Mouse (Mus musculus) CH12F3 (cell line): ENCODE results near the gene Fasl.

Experiments used
- in situ Hi-C: fragments of 300-500 bp; cut with MboI; formaldehyde crosslinking; loops from 2 replicates; pipeline ENCODE4 v1.14.3; 2020; ENCODE audit warnings: low sequenced_read_pairs

Gene Fasl

GRCm38 (mm10) chr1:161788339-161788738 lies at the start of gene Fasl:
Gene Fasl, minus strand, starts transcription at chr1:161788495.
- in situ Hi-C loops = no loop called here

- in situ Hi-C loops = loop anchor here (25.0 kb wide), 1 partner anchor 886 kb away; no protein-coding TSS in a partner anchor
Observed at GRCm38 (mm10) chr1:161826677-161827076, 38.4 kb upstream of the Fasl start.

- in situ Hi-C loops = no loop called here
Observed at GRCm38 (mm10) chr1:161809428-161809827, 21.1 kb upstream of the Fasl start.

GRCm38 (mm10) chr1:161808980-161809379 lies 20.7 kb upstream of the Fasl start:
- in situ Hi-C loops = no loop called here

- in situ Hi-C loops = no loop called here
Observed at GRCm38 (mm10) chr1:161804541-161804971, 16.3 kb upstream of the Fasl start.

GRCm38 (mm10) chr1:161801321-161801720 lies 13.0 kb upstream of the Fasl start:
- in situ Hi-C loops = no loop called here

GRCm38 (mm10) chr1:161800256-161800655 lies 12.0 kb upstream of the Fasl start:
- in situ Hi-C loops = no loop called here

GRCm38 (mm10) chr1:161799791-161800190 lies 11.5 kb upstream of the Fasl start:
- in situ Hi-C loops = no loop called here

GRCm38 (mm10) chr1:161798866-161799265 lies 10.6 kb upstream of the Fasl start:
- in situ Hi-C loops = no loop called here

GRCm38 (mm10) chr1:161794447-161795211 lies 6.3 kb upstream of the Fasl start:
- in situ Hi-C loops = no loop called here

GRCm38 (mm10) chr1:161793321-161793720 lies 5.0 kb upstream of the Fasl start:
- in situ Hi-C loops = no loop called here

GRCm38 (mm10) chr1:161792687-161792969 lies 4.3 kb upstream of the Fasl start:
- in situ Hi-C loops = no loop called here

GRCm38 (mm10) chr1:161791854-161792686 lies 3.8 kb upstream of the Fasl start:
- in situ Hi-C loops = no loop called here

GRCm38 (mm10) chr1:161782725-161783124 lies 5.6 kb downstream of the Fasl start:
- in situ Hi-C loops = no loop called here

- in situ Hi-C loops = no loop called here
Observed at GRCm38 (mm10) chr1:161781594-161781993, 6.7 kb downstream of the Fasl start.

- in situ Hi-C loops = no loop called here
Observed at GRCm38 (mm10) chr1:161779057-161779456, 9.2 kb downstream of the Fasl start.

GRCm38 (mm10) chr1:161775151-161775550 lies 13.1 kb downstream of the Fasl start:
- in situ Hi-C loops = no loop called here

- in situ Hi-C loops = no loop called here
Observed at GRCm38 (mm10) chr1:161771293-161771692, 17.0 kb downstream of the Fasl start.

- in situ Hi-C loops = no loop called here
Observed at GRCm38 (mm10) chr1:161769329-161769728, 19.0 kb downstream of the Fasl start.

GRCm38 (mm10) chr1:161767101-161767524 lies 21.2 kb downstream of the Fasl start:
- in situ Hi-C loops = no loop called here

- in situ Hi-C loops = no loop called here
Observed at GRCm38 (mm10) chr1:161766656-161767055, 21.6 kb downstream of the Fasl start.

- in situ Hi-C loops = no loop called here
Observed at GRCm38 (mm10) chr1:161765932-161766331, 22.4 kb downstream of the Fasl start.
